Comparison of ENCODE assay signal across 24 mouse cellular contexts in genomic region chr12:44906001-44906400, GRCm38 (mm10).
DNase-seq lines count a peak whose midpoint lies in the region; ATAC-seq and TF ChIP-seq lines count a peak whose summit lies in the region.
"Had no signal": no experiment of that assay in that cellular context is flagged by ENCODE, and none has a peak within 500 bp of the region (broad histone marks: within the 10 kb centered on the region; RNA-seq: fewer than 3 reads in every experiment).

No protein-coding gene starts in this region.

- no peaks in the 10 kb centered on the region for H3K79me2 ChIP-seq in liver, adult 2 months (ENCODE audit: control insufficient read depth, insufficient read depth, low read length)

- no peak for TF ChIP-seq POLR2A in liver, adult 2 months (IDR thresholded peaks at IDR 0.05; ENCODE audit: extremely low read depth, insufficient read depth, low read length)

- H3K9ac ChIP-seq in kidney, embryonic 16.5 days (replicated peaks; ENCODE audit: low read length), result no peak overlapping the region
- no peak overlapping the region for H3K9ac ChIP-seq in liver, adult 2 months (ENCODE audit: low read depth, low read length)
- H3K9ac ChIP-seq: heart, embryonic 15.5 days; limb, embryonic 13.5 days; liver, embryonic 13.5 days; midbrain, embryonic 12.5 days; neural tube, embryonic 12.5 days had no signal

- no peaks in the 10 kb centered on the region for H3K36me3 ChIP-seq in kidney, embryonic 16.5 days (ENCODE audit: insufficient read depth, low read length)
- peaks cover 2% of the 10 kb centered on the region for H3K36me3 ChIP-seq in liver, adult 2 months (ENCODE audit: control insufficient read depth, insufficient read depth, low read length)
- H3K36me3 ChIP-seq: heart, embryonic 10.5 days; heart, embryonic 15.5 days; limb, embryonic 13.5 days; liver, embryonic 13.5 days; midbrain, embryonic 12.5 days; neural tube, embryonic 12.5 days had no signal

- no peaks in the 10 kb centered on the region for H3K9me3 ChIP-seq in kidney, embryonic 16.5 days (ENCODE audit: low read length)
- H3K9me3 ChIP-seq: heart, embryonic 10.5 days; heart, embryonic 15.5 days; limb, embryonic 13.5 days; liver, embryonic 13.5 days; midbrain, embryonic 12.5 days; neural tube, embryonic 12.5 days had no signal

- peak; percentile 35 for DNase-seq in adrenal gland, postnatal 10 days
- no peak for DNase-seq in adrenal gland, postnatal 25 days
- peak; percentile 18 for DNase-seq in kidney, postnatal 10 days
- peak; percentile 22 for DNase-seq in liver, adult 2 months (ENCODE audit: extremely low read depth, low read depth, low spot score)
- DNase-seq in liver, result no peak
- DNase-seq in lung, postnatal 4 days, result peak; percentile 57 to 60
- no peak for DNase-seq in right cerebral cortex, postnatal 36 days (ENCODE audit: low spot score in 2 of 2)
- DNase-seq: adrenal gland, adult 8-10 months; cerebellum, adult 11-12 months; kidney, adult 9 months; kidney, postnatal 36 days; liver, embryonic 13.5 days had no signal

- WGBS in kidney, embryonic 16.5 days, result 82% methylated on average over 2 of the region's 2 CpGs
- 79% methylated on average over 2 of the region's 2 CpGs for WGBS in liver, adult 2 months

- H3K4me1 ChIP-seq in kidney, embryonic 16.5 days (ENCODE audit: insufficient read depth, low read length), result no peaks in the 10 kb centered on the region
- H3K4me1 ChIP-seq in liver, adult 2 months (ENCODE audit: control insufficient read depth, insufficient read depth, low read length), result no peaks in the 10 kb centered on the region
- H3K4me1 ChIP-seq: heart, embryonic 10.5 days; heart, embryonic 15.5 days; limb, embryonic 13.5 days; liver, embryonic 13.5 days; midbrain, embryonic 12.5 days; neural tube, embryonic 12.5 days had no signal

- ATAC-seq in kidney, embryonic 16.5 days (ENCODE audit: low FRiP score, low TSS enrichment), result no peak
- ATAC-seq: activated CD4-positive, CD25-positive, alpha-beta regulatory T cell, adult 4 months; forebrain, embryonic 16.5 days; hindbrain, embryonic 16.5 days had no signal

- H3K27me3 ChIP-seq in kidney, embryonic 16.5 days (ENCODE audit: insufficient read depth, low read length), result no peaks in the 10 kb centered on the region
- no peaks in the 10 kb centered on the region for H3K27me3 ChIP-seq in liver, adult 2 months (ENCODE audit: control insufficient read depth, insufficient read depth, low read length)
- H3K27me3 ChIP-seq: CH12.LX; heart, embryonic 15.5 days; limb, embryonic 13.5 days; liver, embryonic 13.5 days; midbrain, embryonic 12.5 days; neural tube, embryonic 12.5 days had no signal

- H3K27ac ChIP-seq in kidney, embryonic 16.5 days (ENCODE audit: low read length), result no peak overlapping the region
- H3K27ac ChIP-seq in liver, adult 2 months (replicated peaks; ENCODE audit: insufficient read depth, low read depth, low read length), result no peak overlapping the region
- H3K27ac ChIP-seq: heart, embryonic 10.5 days; heart, embryonic 15.5 days; limb, embryonic 13.5 days; liver, embryonic 13.5 days; midbrain, embryonic 12.5 days; neural tube, embryonic 12.5 days had no signal

- H3K4me2 ChIP-seq in kidney, embryonic 16.5 days (replicated peaks; ENCODE audit: low read depth, low read length), result no peak overlapping the region
- H3K4me2 ChIP-seq: heart, embryonic 15.5 days; limb, embryonic 13.5 days; liver, embryonic 13.5 days; midbrain, embryonic 12.5 days; neural tube, embryonic 12.5 days had no signal

- H3K4me3 ChIP-seq in kidney, embryonic 16.5 days (ENCODE audit: low read length), result no peak overlapping the region
- no peak overlapping the region for H3K4me3 ChIP-seq in liver, adult 2 months (ENCODE audit: insufficient read depth, low read depth, low read length)
- H3K4me3 ChIP-seq: erythroblast, embryonic 14.5 days; heart, embryonic 10.5 days; heart, embryonic 15.5 days; limb, embryonic 13.5 days; liver, embryonic 13.5 days; midbrain, embryonic 12.5 days; myocyte; neural tube, embryonic 12.5 days had no signal

- TF ChIP-seq CTCF in liver, adult 2 months (IDR thresholded peaks at IDR 0.05; ENCODE audit: low read depth, low read length), result no peak

Comparison
In these comparisons a context has a peak if more than half of its experiments do, and no peak if none do; other contexts are left out.
1. DNase-seq: peak in adrenal gland, postnatal 10 days (single experiment), kidney, postnatal 10 days (single experiment), liver, adult 2 months (single experiment) and lung, postnatal 4 days (2 of 2); none in adrenal gland, postnatal 25 days (single experiment), liver (single experiment) and right cerebral cortex, postnatal 36 days (0 of 2).